Mouse (Mus musculus) urinary bladder, adult 2 months (tissue): ENCODE measurements around the gene Uckl1. TPM values are rescaled to one million over a fixed set of nuclear protein-coding genes. Genes with fewer than 3 reads are reported as not detected.

Experiments used
- DNase-seq: peaks from one replicate; pipeline ENCODE4 v3.0.0; 2022; ENCODE audit warnings: low spot score
- polyA plus RNA-seq: library from polyadenylated mRNA; depleted of rRNA; stranded (reverse); fragments of >200 nt; gene quantifications from 2 replicates; pipeline ENCODE4 v1.2.3, GENCODE M21; 2012; rRNA removed

The Uckl1 gene
- polyA plus RNA-seq, 1 experiment: 214 TPM

DNA sequence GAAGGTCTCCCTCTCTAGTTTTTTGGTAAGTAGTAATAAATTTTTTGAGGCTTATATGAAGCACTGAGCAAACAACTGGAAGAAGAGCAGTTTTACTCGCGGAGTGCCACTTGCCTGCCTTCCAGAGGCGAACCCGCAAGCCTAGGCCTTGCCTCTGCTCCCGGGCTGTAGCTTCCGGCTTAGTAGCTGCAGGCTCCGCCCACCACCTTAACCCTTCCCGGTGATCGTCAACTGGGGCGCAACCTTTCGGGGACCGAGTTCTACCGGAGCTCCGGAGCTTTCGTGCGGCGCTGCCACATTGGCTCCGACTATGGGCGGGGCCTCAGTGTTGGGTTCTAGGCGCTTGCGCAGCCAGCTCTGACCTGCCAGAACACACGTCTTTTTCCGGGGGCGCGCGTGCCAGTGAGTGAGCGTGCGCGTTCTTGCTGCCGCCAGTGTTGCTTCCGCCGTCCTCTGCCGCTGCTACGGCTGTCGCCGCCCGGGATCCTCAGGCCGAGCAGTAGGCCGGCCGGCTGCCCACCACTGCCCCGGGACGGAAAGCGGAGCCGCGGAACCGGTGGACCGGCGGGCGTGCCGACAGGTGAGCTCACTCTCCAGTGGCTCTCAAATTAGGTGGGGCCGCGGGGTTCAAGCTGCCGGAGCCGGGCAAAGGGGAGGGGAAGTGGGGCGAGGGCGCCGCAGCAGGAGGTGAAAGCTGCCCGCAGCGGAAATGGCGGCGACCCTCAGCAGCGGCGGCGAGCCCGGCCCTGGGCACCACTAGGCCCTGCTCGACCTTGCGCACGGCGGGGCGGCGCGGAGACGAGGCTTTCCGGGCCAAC is 64.4 kb downstream of the Uckl1 start, which contains the start of gene Dnajc5:
Gene Dnajc5 (plus strand): TSS at position 368 of the 818 bp plus-strand sequence.
- DNase-seq: peak; percentile 90

DNA sequence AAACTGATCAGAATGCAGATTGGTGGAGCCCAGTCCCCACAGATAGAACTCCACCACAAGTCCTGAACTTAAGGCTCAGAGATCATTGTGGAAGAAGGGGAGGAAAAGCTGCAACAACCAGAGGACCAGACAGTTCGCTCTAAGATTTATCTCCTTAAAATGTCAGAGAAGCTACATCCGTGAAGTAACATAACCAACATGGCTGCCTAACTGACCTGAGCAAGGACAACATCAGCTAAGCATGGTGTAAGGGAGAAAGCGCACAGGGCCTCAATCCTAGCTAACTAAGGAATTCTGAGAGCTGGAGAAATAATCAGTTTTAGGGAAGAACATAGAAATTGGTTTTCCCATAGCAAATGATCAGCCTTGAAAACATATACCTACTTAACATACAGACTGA is 65.5 kb downstream of the Uckl1 start:
- DNase-seq: no peak

Other genes starting within 250 kb of the Uckl1 start
- 36.7 and 41.9 TPM in 2 replicates for gene Zgpat, start 220.0 kb downstream of the Uckl1 start, polyA plus RNA-seq
- 67.5 and 73.0 TPM in 2 replicates for gene Arfrp1, start 219.5 kb downstream of the Uckl1 start, polyA plus RNA-seq
- gene Lime1, start 204.8 kb downstream of the Uckl1 start, polyA plus RNA-seq: 26.6 and 36.3 TPM in 2 replicates
- 4.4 and 4.6 TPM in 2 replicates for gene Zbtb46, start 125.5 kb downstream of the Uckl1 start, polyA plus RNA-seq
- gene Abhd16b, start 91.7 kb downstream of the Uckl1 start, polyA plus RNA-seq: not detected in 2 replicates
- gene Tpd52l2, start 87.8 kb downstream of the Uckl1 start, polyA plus RNA-seq: 118 and 128 TPM in 2 replicates
- gene Dnajc5, start 64.4 kb downstream of the Uckl1 start, polyA plus RNA-seq: 51.2 and 52.7 TPM in 2 replicates
- gene Prpf6, start 7.0 kb upstream of the Uckl1 start, polyA plus RNA-seq: 30.7 and 40.9 TPM in 2 replicates
- 43.9 and 52.6 TPM in 2 replicates for gene Zfp512b, start 7.9 kb upstream of the Uckl1 start, polyA plus RNA-seq
- gene Samd10, start 14.3 kb upstream of the Uckl1 start, polyA plus RNA-seq: 14.7 and 20.2 TPM in 2 replicates
- 0.11 TPM in 1 of 2 replicates, not detected in the other for gene Gm29797, start 72.1 kb upstream of the Uckl1 start, polyA plus RNA-seq
- gene Sox18, start 86.7 kb upstream of the Uckl1 start, polyA plus RNA-seq: 20.0 and 27.2 TPM in 2 replicates
- gene Tcea2, start 95.4 kb upstream of the Uckl1 start, polyA plus RNA-seq: 27.8 and 38.0 TPM in 2 replicates
- gene Rgs19, start 109.1 kb upstream of the Uckl1 start, polyA plus RNA-seq: 40.4 and 51.8 TPM in 2 replicates
- not detected in 2 replicates for gene Lkaaear1, start 113.5 kb upstream of the Uckl1 start, polyA plus RNA-seq
- 0.18 and 0.24 TPM in 2 replicates for gene Oprl1, start 130.1 kb upstream of the Uckl1 start, polyA plus RNA-seq
- gene Myt1, start 178.4 kb upstream of the Uckl1 start, polyA plus RNA-seq: 0.03 and 0.06 TPM in 2 replicates